Mouse (Mus musculus) cortical plate, adult 2 months (tissue): ENCODE data around the gene Gm9922. TPM values are rescaled to one million over a fixed set of nuclear protein-coding genes. Genes with fewer than 3 reads are reported as not detected.

ENCODE experiments used
- H3K27ac ChIP-seq: fragments of 200-500 bp; 2 replicates; pipeline ENCODE4 v1.5.1; 2012; ENCODE audit warnings: low read length, control low read depth, inconsistent platforms; ENCODE audit not compliant: insufficient read depth
- H3K4me1 ChIP-seq: fragments of 200-500 bp; 2 replicates; pipeline ENCODE4 v1.6.1; 2011; ENCODE audit warnings: low read length; ENCODE audit not compliant: control insufficient read depth, insufficient read depth
- H3K4me3 ChIP-seq: fragments of 200-500 bp; 2 replicates; pipeline ENCODE4 v1.5.1; 2011; ENCODE audit warnings: mild to moderate bottlenecking, low read length, control low read depth; ENCODE audit not compliant: insufficient read depth
- CTCF ChIP-seq: fragments of 200-500 bp; IDR thresholded peaks from 2 replicates; pipeline ENCODE4 v1.5.1; 2011; ENCODE audit warnings: mild to moderate bottlenecking, control low read depth, low read length; ENCODE audit not compliant: insufficient read depth; ENCODE audit errors: extremely low read depth
- POLR2A ChIP-seq: fragments of 200-500 bp; IDR thresholded peaks from 2 replicates; pipeline ENCODE4 v1.6.1; 2011; ENCODE audit warnings: mild to moderate bottlenecking, low read length, control low read depth; ENCODE audit not compliant: insufficient read depth; ENCODE audit errors: extremely low read depth
- polyA plus RNA-seq: library from polyadenylated mRNA; depleted of rRNA; stranded (reverse); fragments of >200 nt; gene quantifications from 2 replicates; pipeline ENCODE4 v1.2.3, GENCODE M21; 2012; rRNA removed

Gene Gm9922
- polyA plus RNA-seq, 1 experiment: 0.35 TPM

DNA sequence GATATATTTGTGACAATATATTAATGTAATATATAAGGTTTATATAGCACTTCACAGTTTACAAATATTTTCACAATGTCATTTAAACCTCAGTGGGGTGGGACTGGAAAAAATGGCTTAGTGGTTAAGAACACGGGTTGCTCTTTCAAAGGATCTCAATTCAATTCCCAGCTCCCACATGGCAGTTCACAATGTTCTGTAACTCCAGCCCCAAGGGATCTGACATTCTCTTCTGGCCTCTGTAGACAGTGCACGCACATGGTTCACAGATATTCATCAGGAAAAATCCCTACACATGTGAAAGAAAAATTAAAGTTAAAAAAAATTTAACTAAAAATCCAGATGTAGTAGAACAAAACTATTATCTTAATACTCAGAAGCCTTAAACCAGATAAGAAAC, 41.2 kb downstream of the Gm9922 start:
- TF ChIP-seq CTCF (no peak), POLR2A (no peak)
- Histone ChIP-seq H3K4me1 (no peaks in the 10 kb centered on the region), H3K27ac (no peak overlapping the region), H3K4me3 (no peak overlapping the region)

- Histone ChIP-seq H3K27ac (no peak overlapping the region), H3K4me3 (no peak overlapping the region)
- no peak for TF ChIP-seq CTCF
- TF ChIP-seq POLR2A: no peak
These were observed 41.9 kb downstream of the Gm9922 start for GRCm38 (mm10) chr14:101687696-101688095.

More at GRCm38 (mm10) chr14:101687696-101688095, 41.9 kb downstream of the Gm9922 start:
- no peaks in the 10 kb centered on the region for H3K4me1 ChIP-seq

Other genes with a start within 250 kb of the Gm9922 start
- 6.5 and 8.1 TPM in 2 replicates for gene Tbc1d4, start 120.6 kb downstream of the Gm9922 start, polyA plus RNA-seq
- 52.2 and 64.5 TPM in 2 replicates for gene Commd6, start 89.1 kb downstream of the Gm9922 start, polyA plus RNA-seq
- gene Uchl3, start 75.8 kb downstream of the Gm9922 start, polyA plus RNA-seq: 51.4 and 52.3 TPM in 2 replicates
- gene Lmo7, start 143 bp upstream of the Gm9922 start, polyA plus RNA-seq: 30.9 and 33.7 TPM in 2 replicates